Mouse (Mus musculus) monocyte, adult 2 months (primary cell): ENCODE data around the gene Megf9.
A peak's percentile ranks its signal among the peaks of the same experiment; 100 is the strongest.

ENCODE experiments used
- DNase-seq, 2 experiments: peaks; one replicate each; pipeline ENCODE4 v3.0.0; 2022; ENCODE audit warnings: low spot score in 2 of 2, low read depth in 1 of 2

Megf9 gene

GRCm38 (mm10) chr4:70534891-70535269 lies at the start of gene Megf9:
Gene Megf9 (minus strand): TSS chr4:70534995.
- peak; percentile 89 to 96 for DNase-seq

DNA sequence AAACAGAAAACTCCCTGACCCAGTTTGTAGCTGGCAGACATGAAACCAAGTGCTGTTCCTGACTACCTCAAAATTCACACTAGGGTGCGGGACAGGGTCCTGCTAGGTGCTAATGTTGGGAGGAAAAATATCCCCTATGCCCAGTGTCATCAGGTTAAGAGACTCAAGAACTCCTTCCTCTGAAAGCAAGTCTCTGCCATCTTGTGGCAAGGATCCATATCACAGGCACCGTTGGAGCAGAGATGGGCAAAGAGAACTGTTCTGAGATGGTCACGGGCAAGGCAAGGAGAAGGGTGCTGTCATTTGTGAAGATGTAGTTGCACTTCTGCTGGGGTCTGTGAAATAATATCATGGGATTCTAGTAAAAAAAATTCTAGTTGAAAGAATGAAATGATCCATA lies 44.9 kb upstream of the Megf9 start:
- DNase-seq, result no peak

GRCm38 (mm10) chr4:70578301-70578700 lies 43.5 kb upstream of the Megf9 start:
- DNase-seq, result no peak

- no peak for DNase-seq
These were observed 41.3 kb upstream of the Megf9 start for GRCm38 (mm10) chr4:70576096-70576495.

DNA sequence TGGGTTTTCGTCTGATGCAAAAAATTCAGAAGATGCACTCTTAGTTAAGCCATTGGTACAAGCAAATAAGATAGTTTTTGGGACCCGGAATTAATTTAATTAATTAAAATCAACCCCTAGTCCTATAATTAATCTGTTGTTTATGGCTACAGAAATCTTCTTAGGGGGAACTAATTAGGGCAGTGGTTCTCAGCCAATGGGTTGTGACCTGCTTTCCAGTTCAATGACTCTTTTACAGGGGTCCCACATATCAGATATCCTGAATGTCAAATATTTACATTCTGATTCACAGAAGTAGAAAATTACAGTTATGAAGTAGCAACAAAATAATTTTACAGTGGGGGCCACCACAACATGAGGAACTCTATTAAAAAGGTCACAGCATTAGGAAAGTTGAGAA lies 39.1 kb upstream of the Megf9 start:
- DNase-seq, result no peak

- DNase-seq, result no peak
These were observed 19.1 kb upstream of the Megf9 start for GRCm38 (mm10) chr4:70553888-70554287.

DNA sequence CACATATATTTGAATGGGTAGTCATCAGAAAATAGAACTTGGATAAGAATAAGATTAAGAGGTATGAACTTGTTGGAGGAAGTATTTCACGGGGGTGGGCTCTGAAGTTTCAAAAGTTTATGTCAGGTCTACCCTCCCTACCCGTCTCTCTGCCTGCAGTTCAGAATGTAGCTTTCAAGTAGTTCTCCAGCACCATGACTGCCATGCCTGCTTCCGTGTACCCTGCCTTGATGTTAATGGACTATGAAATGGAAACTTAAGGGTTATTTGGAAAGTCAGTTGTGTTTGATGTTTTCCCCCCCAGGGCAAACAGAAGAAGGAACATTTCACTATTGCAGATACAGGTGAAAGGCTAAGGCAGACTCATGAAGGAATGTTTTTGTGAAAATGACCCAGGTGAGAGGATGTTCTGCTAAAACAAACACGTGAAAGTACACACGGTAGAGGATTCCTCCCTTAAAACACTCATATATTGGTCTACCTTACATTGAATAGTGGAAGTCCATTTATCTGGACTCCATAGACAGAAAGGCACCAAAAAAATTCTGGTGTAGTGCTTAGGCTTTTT lies 18.5 kb upstream of the Megf9 start:
- no peak for DNase-seq

- no peak for DNase-seq
These were observed 17.3 kb upstream of the Megf9 start for GRCm38 (mm10) chr4:70552120-70552519.

DNA sequence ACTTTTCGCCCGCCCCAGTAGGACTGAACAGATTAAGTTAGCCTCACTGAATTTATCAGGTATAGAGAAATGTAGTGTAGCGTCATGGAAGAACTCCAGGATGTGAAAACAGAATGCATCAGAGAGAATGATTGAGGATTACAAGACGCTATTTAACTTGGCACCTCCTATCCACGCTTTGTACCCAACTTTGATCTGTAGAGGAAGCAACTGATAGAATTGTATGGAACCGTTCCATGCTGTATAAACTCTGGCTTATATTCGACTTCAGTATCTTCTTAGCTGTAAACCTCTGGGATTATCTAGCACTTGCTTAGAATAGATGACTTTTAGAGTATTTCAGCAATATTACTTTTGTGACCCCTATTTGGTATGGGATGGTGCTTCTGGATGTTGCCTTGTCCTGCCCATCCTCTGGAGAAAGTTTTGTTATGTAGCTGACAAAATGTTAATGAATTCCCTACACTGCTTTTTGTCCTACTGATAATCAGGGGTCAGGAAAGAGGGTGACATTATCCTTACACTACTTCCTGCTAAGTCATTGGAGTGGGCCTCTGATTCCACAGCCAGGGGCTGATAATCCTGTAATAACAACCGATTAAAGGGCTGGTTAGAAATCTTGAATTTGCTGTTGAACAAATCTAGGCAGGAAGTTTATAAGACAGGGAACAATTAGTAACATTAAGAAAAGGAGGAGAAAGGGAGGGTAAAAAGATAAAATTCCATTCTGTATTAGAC lies 12.8 kb upstream of the Megf9 start:
- DNase-seq, result no peak

DNA sequence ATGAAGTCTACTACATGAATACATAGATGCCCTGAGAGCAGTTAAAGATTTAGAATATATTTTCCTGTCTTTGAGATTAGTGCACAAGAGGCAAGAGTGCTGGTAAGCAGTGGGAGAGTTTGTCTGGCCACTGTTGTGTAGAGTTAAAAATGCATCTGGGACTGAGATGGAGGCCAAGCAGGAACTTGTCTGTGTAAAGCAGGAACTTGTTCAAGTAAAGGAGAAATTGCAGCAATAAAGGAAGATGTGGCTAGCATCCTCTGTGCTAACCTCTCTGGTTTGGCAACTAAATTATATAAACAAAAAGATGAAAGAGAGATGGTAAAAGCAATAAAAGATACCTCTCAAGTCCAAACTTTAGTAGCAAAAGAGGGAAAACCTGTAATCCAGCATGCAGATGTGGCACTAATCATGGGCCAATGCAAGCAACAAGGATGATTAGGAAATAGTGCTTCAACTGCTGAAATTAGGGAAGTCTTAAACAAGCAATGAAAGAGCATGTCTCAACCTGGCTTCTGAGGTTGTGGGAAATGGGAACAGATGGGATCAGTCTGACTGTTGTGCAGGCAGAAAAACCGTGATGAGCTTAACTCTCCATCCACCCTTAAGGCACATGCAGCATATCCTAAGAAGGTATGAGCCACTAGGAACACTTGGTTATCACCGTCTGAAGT lies 11.2 kb upstream of the Megf9 start:
- DNase-seq, result no peak

- DNase-seq, result no peak
These were observed 9.6 kb upstream of the Megf9 start for GRCm38 (mm10) chr4:70544390-70544789.

DNA sequence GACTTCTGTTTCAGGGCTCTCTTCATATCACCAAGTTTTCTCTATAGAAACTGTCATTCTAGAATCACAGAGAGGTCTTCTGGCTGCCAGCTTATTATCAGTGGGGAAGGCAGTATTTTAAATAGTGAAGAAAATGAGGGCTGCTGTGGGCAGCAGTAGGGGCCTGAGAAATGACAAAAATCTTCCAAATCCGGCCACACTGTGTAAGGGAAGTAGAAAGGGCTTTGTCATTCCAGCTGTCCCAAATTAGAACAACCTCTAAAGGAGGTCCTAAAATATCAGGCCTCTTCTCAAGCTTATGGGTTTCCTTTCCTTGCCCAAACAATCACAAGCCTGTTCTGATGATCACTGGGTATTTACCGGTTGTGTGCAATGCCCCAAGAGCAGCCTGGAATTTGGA lies 7.6 kb upstream of the Megf9 start:
- no peak for DNase-seq

- DNase-seq, result no peak
These were observed 5.9 kb upstream of the Megf9 start for GRCm38 (mm10) chr4:70540743-70541142.

DNA sequence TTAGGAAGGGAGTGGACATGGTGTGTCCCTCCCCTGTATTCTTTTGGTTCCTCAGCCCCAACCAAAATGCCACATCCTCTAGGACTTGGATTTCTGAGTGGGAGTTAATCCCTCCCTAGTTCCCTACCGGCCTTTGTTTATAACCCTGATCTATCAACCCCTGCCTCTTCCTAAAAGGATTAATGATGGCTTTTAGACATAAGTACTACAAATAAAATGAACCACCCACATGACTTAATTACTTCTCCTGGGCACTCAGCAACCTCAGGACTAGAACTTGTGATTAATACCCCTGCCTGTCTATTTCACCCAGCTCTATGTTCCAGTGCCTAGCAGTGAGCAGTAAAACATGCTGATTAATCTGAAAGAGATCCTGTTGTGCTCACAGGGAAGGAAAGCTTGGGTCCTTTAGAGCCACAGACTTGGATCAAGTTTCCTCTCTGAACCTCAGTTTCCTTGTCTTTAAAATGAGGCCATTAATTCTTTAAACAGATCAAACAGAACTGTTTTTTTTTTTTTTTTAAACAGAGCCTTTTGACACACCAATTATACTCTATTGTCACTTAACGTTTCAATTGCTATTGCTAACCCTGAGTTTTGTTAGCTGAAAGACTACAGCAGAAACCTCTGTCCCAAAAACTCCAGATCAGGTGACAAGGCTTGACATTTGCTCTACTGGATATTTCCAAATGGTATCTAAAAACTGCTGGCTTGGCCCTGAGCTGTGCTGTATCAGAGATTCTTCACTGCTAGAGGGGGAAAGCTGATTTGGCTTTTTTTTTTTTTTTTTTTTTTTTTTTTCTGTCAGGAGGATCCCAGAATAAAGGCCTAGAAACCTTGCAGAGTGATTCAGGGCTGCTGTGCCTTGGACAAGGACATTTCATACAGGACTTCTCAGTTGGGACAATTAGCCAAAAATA lies 2.1 kb upstream of the Megf9 start:
- DNase-seq, result no peak

DNA sequence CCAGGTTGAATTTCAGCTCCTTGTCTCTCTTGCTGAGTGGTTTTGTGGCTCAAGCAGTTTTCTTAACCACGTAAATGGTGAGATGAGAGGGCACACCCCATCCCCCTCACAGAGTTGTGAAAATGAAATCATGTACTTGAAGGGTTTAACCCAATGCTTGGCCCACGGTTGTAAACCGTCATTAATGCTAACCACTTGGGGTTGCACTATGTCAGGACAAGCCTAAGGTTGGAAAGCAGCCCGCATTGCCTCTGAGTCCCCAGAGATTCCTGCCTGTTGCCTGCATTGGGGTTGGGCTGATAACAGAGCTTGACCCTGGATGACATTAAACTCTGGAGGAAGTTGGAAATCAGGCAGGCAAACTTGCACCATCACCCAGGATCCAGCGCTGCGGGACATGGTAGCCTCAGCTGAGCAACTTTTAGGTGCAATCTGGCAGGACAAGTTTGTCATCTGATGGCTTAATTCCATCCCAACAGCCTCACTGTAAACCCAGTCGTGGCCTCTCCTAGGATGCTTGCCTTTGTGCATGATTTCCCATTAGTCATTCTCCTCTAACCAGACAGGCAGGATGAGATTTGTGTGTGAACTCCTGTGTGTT lies 1.0 kb upstream of the Megf9 start:
- no peak for DNase-seq

- DNase-seq, result no peak
These were observed 494 bp upstream of the Megf9 start for GRCm38 (mm10) chr4:70535289-70535688.

DNA sequence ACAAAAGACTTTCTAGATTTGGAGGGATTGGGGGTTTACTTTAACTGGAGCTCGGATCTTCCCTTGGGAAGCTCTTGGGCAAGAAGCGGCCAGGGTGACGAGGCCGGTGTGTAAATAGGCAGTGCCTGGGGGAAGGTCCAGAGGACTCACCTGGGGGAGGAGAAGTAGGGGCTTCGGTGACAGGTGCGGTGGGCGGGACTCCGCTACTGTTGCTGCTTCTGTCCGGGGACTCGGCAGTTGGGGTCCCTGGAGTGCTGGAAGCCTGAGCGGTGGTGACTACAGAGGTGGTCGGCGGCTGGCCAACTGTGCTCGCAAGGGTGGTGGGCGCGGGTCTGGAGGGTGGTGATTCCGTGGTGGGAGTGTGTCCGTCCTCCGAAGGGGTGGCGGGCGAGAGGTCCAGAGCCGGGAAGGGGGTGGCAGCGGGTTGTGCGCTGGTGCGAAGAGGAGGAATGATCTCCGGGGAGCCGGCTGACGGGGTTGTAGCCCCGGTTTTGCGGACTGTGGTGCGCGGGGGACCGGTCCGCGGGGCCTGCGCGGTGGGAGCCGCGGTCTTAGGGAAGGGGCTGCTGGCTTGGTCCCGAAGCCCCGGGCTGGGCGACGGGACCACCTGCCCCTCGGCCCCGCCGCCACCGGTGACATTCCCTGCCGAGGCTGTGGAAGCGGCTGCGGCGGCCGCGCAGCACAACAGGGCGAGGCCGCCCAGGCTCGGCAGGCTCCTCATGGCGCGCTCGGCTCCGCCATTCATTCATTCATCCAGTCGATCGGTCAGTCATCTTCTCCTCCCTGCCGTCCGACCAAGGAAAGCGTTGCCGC lies 511 bp downstream of the Megf9 start:
- DNase-seq, result no peak

GRCm38 (mm10) chr4:70533056-70533805 lies 1.6 kb downstream of the Megf9 start:
- no peak for DNase-seq

DNA sequence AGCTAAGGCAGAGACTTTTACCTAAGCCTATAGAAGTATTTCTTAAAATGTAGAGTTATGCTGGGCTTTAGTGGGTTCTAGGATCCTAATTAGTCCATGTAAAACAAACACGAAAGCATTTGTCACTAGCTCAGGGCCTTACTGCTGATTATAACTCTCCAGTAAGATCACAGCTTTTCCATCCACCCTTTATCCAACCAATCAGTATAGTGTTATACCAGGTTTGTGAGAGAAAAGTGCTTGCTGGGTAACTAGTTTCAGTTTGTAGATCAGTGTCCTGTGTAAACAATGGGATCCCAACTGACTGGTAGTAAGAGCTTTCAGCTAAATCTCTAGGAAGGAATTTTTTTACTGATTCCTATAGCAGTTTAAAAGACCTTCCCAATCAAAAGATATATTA lies 3.8 kb downstream of the Megf9 start:
- DNase-seq, result no peak

DNA sequence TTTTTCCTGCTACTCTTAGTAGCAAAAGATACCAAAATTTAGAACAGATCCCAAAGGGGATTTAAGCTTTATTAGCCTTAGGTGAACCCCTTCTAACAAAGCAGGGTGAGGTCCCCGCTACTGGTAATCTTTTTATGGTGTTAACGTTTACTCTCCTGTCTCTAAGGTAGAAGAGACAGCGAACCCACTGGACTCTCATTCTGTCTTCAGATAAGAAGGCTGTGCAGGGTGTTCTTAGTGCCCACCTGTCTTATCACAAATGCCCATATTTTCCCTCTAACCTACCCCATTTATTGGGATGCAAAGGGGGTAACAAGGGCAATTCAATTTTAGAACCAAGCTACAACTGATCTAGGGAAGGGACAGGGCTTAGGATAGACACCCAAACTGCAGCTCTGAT lies 6.2 kb downstream of the Megf9 start:
- DNase-seq, result no peak
